Mouse (Mus musculus): ENCODE measurements around the gene Lmo3.

DNA sequence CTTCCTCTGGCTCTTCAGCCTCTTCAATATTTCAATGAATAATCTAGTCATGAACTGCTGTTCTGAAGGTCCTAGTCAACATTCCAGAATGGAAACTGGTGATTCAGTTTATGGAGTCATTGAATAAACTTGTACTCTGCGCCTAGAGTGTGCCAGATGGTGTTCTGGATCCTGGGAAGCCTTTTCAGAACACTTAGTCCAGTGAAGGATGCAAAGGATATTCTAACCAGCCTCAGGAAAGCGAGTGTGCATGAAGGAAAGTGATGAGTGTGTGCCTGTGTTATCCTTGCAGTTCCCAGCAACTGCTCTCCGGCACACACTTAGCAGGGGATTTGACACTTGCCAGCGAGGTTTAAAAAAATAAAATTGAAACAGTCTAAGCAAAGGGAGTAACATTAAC, 245.9 kb downstream of the Lmo3 start:
- TF ChIP-seq CTCF (conservative IDR thresholded peaks at IDR 0.05; ENCODE audit: low read length), result no peak
- no peak for TF ChIP-seq POU5F1 (IDR thresholded peaks at IDR 0.05; ENCODE audit: borderline replicate concordance, low read length)
- TF ChIP-seq NANOG (IDR thresholded peaks at IDR 0.05; ENCODE audit: borderline replicate concordance, low read length), result no peak

All from E14TG2a.4 (cell line).